Mouse (Mus musculus) lung, adult 2 months (tissue): Measurements from ENCODE around the gene Scn8a.

Experiments
- CTCF ChIP-seq: fragments of 200-500 bp; IDR thresholded peaks from 2 replicates; pipeline ENCODE4 v1.5.1; 2011; ENCODE audit warnings: mild to moderate bottlenecking, low read length, control low read depth; ENCODE audit not compliant: insufficient read depth
- POLR2A ChIP-seq: fragments of 200-500 bp; IDR thresholded peaks from 2 replicates; pipeline ENCODE4 v1.6.1; 2011; ENCODE audit warnings: low read depth, mild to moderate bottlenecking, control low read depth, low read length, borderline replicate concordance; ENCODE audit errors: extremely low read depth

GRCm38 (mm10) chr15:100884481-100884880, 14.8 kb downstream of the Scn8a start:
- TF ChIP-seq CTCF: no peak
- no peak for TF ChIP-seq POLR2A
